ENCODE assay signal across 10 mouse cellular contexts in genomic region chr17:29056699-29057151, GRCm38 (mm10). TPM values are rescaled to one million over a fixed set of nuclear protein-coding genes. Genes with fewer than 3 reads are reported as not detected.
DNase-seq lines count a peak whose midpoint lies in the region; ATAC-seq and TF ChIP-seq lines count a peak whose summit lies in the region.
"Had no signal": no experiment of that assay in that cellular context is flagged by ENCODE, and none has a peak within 500 bp of the region (broad histone marks: within the 10 kb centered on the region; RNA-seq: fewer than 3 reads in every experiment).

No protein-coding gene starts in this region.

- H3K27me3 ChIP-seq in midbrain, embryonic 10.5 days (ENCODE audit: low read depth, poor library complexity, severe bottlenecking) = no peaks in the 10 kb centered on the region
- H3K27me3 ChIP-seq in midbrain, embryonic 16.5 days (ENCODE audit: control insufficient read depth, insufficient read depth, low read depth, low read length) = no peaks in the 10 kb centered on the region
- H3K27me3 ChIP-seq in limb, embryonic 15.5 days = no peaks in the 10 kb centered on the region

- no peak overlapping the region for H3K9ac ChIP-seq in midbrain, embryonic 16.5 days (ENCODE audit: low read depth, low read length)
- H3K9ac ChIP-seq in limb, embryonic 15.5 days = no peak overlapping the region

- no peak for TF ChIP-seq CTCF in gastrocnemius, adult 2 months (IDR thresholded peaks at IDR 0.05)

- peaks cover 7% of the 10 kb centered on the region for H3K36me3 ChIP-seq in midbrain, embryonic 10.5 days
- H3K36me3 ChIP-seq in midbrain, embryonic 16.5 days (ENCODE audit: control insufficient read depth, insufficient read depth, low read length) = no peaks in the 10 kb centered on the region
- H3K36me3 ChIP-seq in limb, embryonic 15.5 days = no peaks in the 10 kb centered on the region

- WGBS in midbrain, embryonic 10.5 days = 3% methylated on average over 8 of the region's 8 CpGs
- WGBS in midbrain, embryonic 16.5 days = 6% methylated on average over 8 of the region's 8 CpGs
- 7% methylated on average over 8 of the region's 8 CpGs for WGBS in limb, embryonic 15.5 days

- intact Hi-C loops in gastrocnemius, adult 2 months (cut with DNase I) = loop anchor here (2.0 kb wide), 1 partner anchor 36 kb away; no protein-coding TSS in a partner anchor

- H3K4me1 ChIP-seq in midbrain, embryonic 10.5 days = peaks cover 23% of the 10 kb centered on the region
- peaks cover 9% of the 10 kb centered on the region; the same call in 1 of the 2 replicates for H3K4me1 ChIP-seq in midbrain, embryonic 16.5 days (ENCODE audit: control insufficient read depth, insufficient read depth, low read length)
- peaks cover 49% of the 10 kb centered on the region for H3K4me1 ChIP-seq in limb, embryonic 15.5 days

- ATAC-seq in midbrain, embryonic 16.5 days = no peak
- peak; percentile 56; the same call in 1 of the 2 replicates for ATAC-seq in limb, embryonic 15.5 days (ENCODE audit: insufficient number of reproducible peaks, low FRiP score, low TSS enrichment, low read depth)
- ATAC-seq in erythroid progenitor cell, adult 5-6 weeks (replicated peaks; ENCODE audit: low FRiP score, poor library complexity, severe bottlenecking) = no peak

- no peak overlapping the region for H3K4me2 ChIP-seq in midbrain, embryonic 16.5 days (ENCODE audit: low read length)
- peak overlapping the region; percentile 22; the same call in 1 of the 2 replicates for H3K4me2 ChIP-seq in limb, embryonic 15.5 days

- peak; percentile 38 for DNase-seq in gastrocnemius, adult 2 months
- DNase-seq in gastrocnemius, postnatal 25 days = no peak
- DNase-seq in midbrain, embryonic 10.5 days (ENCODE audit: low spot score) = peak; percentile 45
- no peak for DNase-seq in frontal cortex, postnatal 14 days (ENCODE audit: low spot score in 2 of 2)
- no peak for DNase-seq in cerebellum, postnatal 25 days
- DNase-seq: cerebellum, adult 2 months; right cerebral cortex, postnatal 4 days had no signal

- no peak overlapping the region for H3K4me3 ChIP-seq in gastrocnemius, adult 2 months
- no peak overlapping the region for H3K4me3 ChIP-seq in midbrain, embryonic 10.5 days
- H3K4me3 ChIP-seq in midbrain, embryonic 16.5 days (ENCODE audit: low read depth, low read length) = no peak overlapping the region
- no peak overlapping the region for H3K4me3 ChIP-seq in limb, embryonic 15.5 days

- H3K9me3 ChIP-seq in midbrain, embryonic 10.5 days (replicated peaks) = no peaks in the 10 kb centered on the region
- no peaks in the 10 kb centered on the region for H3K9me3 ChIP-seq in midbrain, embryonic 16.5 days (replicated peaks; ENCODE audit: control insufficient read depth, low read length, poor library complexity, severe bottlenecking)
- H3K9me3 ChIP-seq in limb, embryonic 15.5 days = no peaks in the 10 kb centered on the region

- peak overlapping the region; percentile 38; the same call in 1 of the 2 replicates for H3K27ac ChIP-seq in gastrocnemius, adult 2 months
- H3K27ac ChIP-seq in midbrain, embryonic 10.5 days (replicated peaks) = peak overlapping the region; percentile 69
- no peak overlapping the region for H3K27ac ChIP-seq in midbrain, embryonic 16.5 days (ENCODE audit: low read length)
- peak overlapping the region; percentile 50; the same call in 1 of the 2 replicates for H3K27ac ChIP-seq in limb, embryonic 15.5 days

RNA-seq across cellular contexts. Expression of gene Srsf3, which starts 24.3 kb away (rescaled TPM):
- 10 to 100 TPM; 38.8 to 55.6 TPM for total RNA-seq in gastrocnemius, adult 2 months (2021)
- 10 to 100 TPM; 36.4 to 48.2 TPM for total RNA-seq in gastrocnemius, postnatal 25 days (2021)
- 789 and 839 TPM in 2 replicates for polyA plus RNA-seq in midbrain, embryonic 10.5 days (2016; fragmentation: Nextera tagmentation; extraction: Ambion mirVana)
- polyA plus RNA-seq in midbrain, embryonic 16.5 days (2015; fragmentation: Nextera tagmentation; extraction: Ambion mirVana) = 425 and 475 TPM in 2 replicates
- 513 and 518 TPM in 2 replicates for polyA plus RNA-seq in limb, embryonic 15.5 days (2015; fragmentation: Nextera tagmentation; extraction: Ambion mirVana)
- total RNA-seq in erythroid progenitor cell, adult 5-6 weeks (2015; ENCODE audit: low replicate concordance) = 336 and 352 TPM in 2 replicates
- 441 and 499 TPM in 2 replicates for total RNA-seq in erythroid progenitor cell, adult 5-6 weeks (2017; ENCODE audit: low replicate concordance)

RNA-seq across cellular contexts. Expression of gene Cdkn1a, which starts 34.1 kb away (rescaled TPM):
- 100 to 1,000 TPM in 1 of 2 experiments, 10 to 100 TPM in 1; 32.6 to 103 TPM for total RNA-seq in gastrocnemius, adult 2 months (2021)
- 10 to 100 TPM; 30.4 to 42.0 TPM for total RNA-seq in gastrocnemius, postnatal 25 days (2021)
- polyA plus RNA-seq in midbrain, embryonic 10.5 days (2016; fragmentation: Nextera tagmentation; extraction: Ambion mirVana) = 19.1 and 24.8 TPM in 2 replicates
- polyA plus RNA-seq in midbrain, embryonic 16.5 days (2015; fragmentation: Nextera tagmentation; extraction: Ambion mirVana) = 115 and 148 TPM in 2 replicates
- polyA plus RNA-seq in limb, embryonic 15.5 days (2015; fragmentation: Nextera tagmentation; extraction: Ambion mirVana) = 233 and 345 TPM in 2 replicates
- 0.84 and 2.5 TPM in 2 replicates for total RNA-seq in erythroid progenitor cell, adult 5-6 weeks (2015; ENCODE audit: low replicate concordance)
- 2.3 TPM in 1 of 2 replicates, not detected in the other for total RNA-seq in erythroid progenitor cell, adult 5-6 weeks (2017; ENCODE audit: low replicate concordance)

RNA-seq across cellular contexts. Expression of gene Stk38, which starts 48.9 kb away (rescaled TPM):
- total RNA-seq in gastrocnemius, adult 2 months (2021) = 10 to 100 TPM; 26.9 to 29.2 TPM
- total RNA-seq in gastrocnemius, postnatal 25 days (2021) = 10 to 100 TPM; 25.2 to 26.4 TPM
- 115 and 130 TPM in 2 replicates for polyA plus RNA-seq in midbrain, embryonic 10.5 days (2016; fragmentation: Nextera tagmentation; extraction: Ambion mirVana)
- polyA plus RNA-seq in midbrain, embryonic 16.5 days (2015; fragmentation: Nextera tagmentation; extraction: Ambion mirVana) = 83.1 and 90.9 TPM in 2 replicates
- 100 and 104 TPM in 2 replicates for polyA plus RNA-seq in limb, embryonic 15.5 days (2015; fragmentation: Nextera tagmentation; extraction: Ambion mirVana)
- total RNA-seq in erythroid progenitor cell, adult 5-6 weeks (2015; ENCODE audit: low replicate concordance) = 112 and 129 TPM in 2 replicates
- 111 and 134 TPM in 2 replicates for total RNA-seq in erythroid progenitor cell, adult 5-6 weeks (2017; ENCODE audit: low replicate concordance)

RNA-seq across cellular contexts. Expression of gene Rab44, which starts 57.2 kb away (rescaled TPM):
- under 1 TPM in 1 of 2 experiments, not detected in 1; 0.59 TPM for total RNA-seq in gastrocnemius, adult 2 months (2021)
- total RNA-seq in gastrocnemius, postnatal 25 days (2021) = under 1 TPM; 0.33 to 0.78 TPM
- polyA plus RNA-seq in midbrain, embryonic 10.5 days (2016; fragmentation: Nextera tagmentation; extraction: Ambion mirVana) = 0.06 and 0.47 TPM in 2 replicates
- polyA plus RNA-seq in midbrain, embryonic 16.5 days (2015; fragmentation: Nextera tagmentation; extraction: Ambion mirVana) = 0.08 and 0.17 TPM in 2 replicates
- 5.1 and 5.6 TPM in 2 replicates for polyA plus RNA-seq in limb, embryonic 15.5 days (2015; fragmentation: Nextera tagmentation; extraction: Ambion mirVana)
- 15.9 and 22.7 TPM in 2 replicates for total RNA-seq in erythroid progenitor cell, adult 5-6 weeks (2015; ENCODE audit: low replicate concordance)
- total RNA-seq in erythroid progenitor cell, adult 5-6 weeks (2017; ENCODE audit: low replicate concordance) = 22.2 and 28.0 TPM in 2 replicates

Comparison
In these comparisons a context has a peak if more than half of its experiments do, and no peak if none do; other contexts are left out.
1. DNase-seq: peak in gastrocnemius, adult 2 months (single experiment) and midbrain, embryonic 10.5 days (single experiment); none in gastrocnemius, postnatal 25 days (single experiment), frontal cortex, postnatal 14 days (0 of 2) and cerebellum, postnatal 25 days (0 of 2).
2. RNA of gene Srsf3, which starts 24.3 kb away (total RNA-seq): 336 to 499 TPM in erythroid progenitor cell, adult 5-6 weeks; 38.8 to 55.6 TPM in gastrocnemius, adult 2 months and 36.4 to 48.2 TPM in gastrocnemius, postnatal 25 days; every median in the first group is over 4 times any median in the second.
3. RNA of gene Cdkn1a, which starts 34.1 kb away (total RNA-seq): 32.6 to 103 TPM in gastrocnemius, adult 2 months and 30.4 to 42.0 TPM in gastrocnemius, postnatal 25 days; 0.84 to 2.5 TPM in erythroid progenitor cell, adult 5-6 weeks; every median in the first group is over 4 times any median in the second.